Mouse (Mus musculus): ENCODE results near the gene Treml1.
"Not testable (repeated sequence)": the region's sequence is repeated elsewhere in the genome, so short reads cannot be mapped to it uniquely, and the experiment has no call there.

Gene Treml1

GRCm38 (mm10) chr17:48359616-48360015, at the start of gene Treml1:
Gene Treml1, plus strand, starts transcription at chr17:48359916.
- no peak for DNase-seq (ENCODE audit: extremely low read depth, insufficient read length, low spot score)

DNA sequence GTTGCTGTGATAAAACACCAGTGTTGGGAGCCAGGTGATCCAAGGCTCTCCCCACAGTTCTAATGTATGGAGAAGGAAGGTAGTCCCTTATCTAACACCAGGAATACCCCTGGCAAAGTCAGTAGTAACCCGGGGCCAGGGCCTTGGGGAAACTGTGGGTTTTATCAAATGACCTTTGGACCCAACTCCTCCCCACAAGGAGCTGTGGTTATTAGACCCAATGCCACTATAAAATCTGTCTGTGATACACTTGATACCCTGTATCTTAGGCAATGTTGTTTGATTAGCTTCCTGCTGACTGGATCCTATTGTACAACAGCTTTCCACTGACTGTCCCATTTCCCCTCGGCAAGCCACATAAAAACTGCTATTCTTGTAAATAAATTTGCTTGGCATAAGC, 47.6 kb upstream of the Treml1 start:
- DNase-seq (ENCODE audit: extremely low read depth, insufficient read length, low spot score): no peak

DNA sequence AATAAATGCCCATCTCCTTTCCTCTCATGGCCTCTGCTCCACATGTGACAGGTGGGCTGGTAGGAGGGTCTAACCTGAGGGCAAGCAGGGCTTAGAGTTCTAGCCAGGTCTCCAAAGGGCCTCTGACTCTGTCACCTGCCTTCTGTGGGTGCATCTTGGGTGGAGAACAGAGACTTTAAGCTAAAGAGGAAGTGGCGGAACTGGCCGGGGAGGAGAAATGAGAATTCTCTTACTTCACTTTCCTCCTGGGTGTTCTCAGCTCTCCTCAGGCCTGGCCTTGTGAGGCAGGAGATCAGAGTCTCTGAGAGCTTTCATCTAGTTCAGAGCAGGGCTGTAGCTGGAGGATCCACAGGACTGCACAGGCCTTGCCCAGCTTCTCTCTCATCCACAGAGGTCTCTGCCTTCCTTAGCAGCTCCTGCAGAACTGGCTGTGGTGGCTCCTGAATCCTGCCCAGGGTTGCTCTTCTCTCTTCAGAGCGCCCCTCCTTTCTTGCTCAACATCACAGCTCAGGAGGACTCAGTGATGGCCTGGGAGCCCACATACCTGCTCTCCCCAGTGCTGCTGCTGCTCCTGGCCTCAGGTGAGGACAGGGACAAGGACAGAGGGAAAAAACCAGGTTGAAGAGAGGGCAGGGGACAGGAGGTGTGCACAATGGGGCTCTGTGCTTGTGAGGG, 43.7 kb upstream of the Treml1 start, which contains the start of gene B430306N03Rik:
Gene B430306N03Rik (plus strand): TSS at position 237 of the 675 bp plus-strand sequence.
- not testable (repeated sequence) for DNase-seq (ENCODE audit: extremely low read depth, insufficient read length, low spot score)

- no peak for DNase-seq (ENCODE audit: extremely low read depth, insufficient read length, low spot score)
These were observed 41.0 kb upstream of the Treml1 start for GRCm38 (mm10) chr17:48318686-48319085.

DNA sequence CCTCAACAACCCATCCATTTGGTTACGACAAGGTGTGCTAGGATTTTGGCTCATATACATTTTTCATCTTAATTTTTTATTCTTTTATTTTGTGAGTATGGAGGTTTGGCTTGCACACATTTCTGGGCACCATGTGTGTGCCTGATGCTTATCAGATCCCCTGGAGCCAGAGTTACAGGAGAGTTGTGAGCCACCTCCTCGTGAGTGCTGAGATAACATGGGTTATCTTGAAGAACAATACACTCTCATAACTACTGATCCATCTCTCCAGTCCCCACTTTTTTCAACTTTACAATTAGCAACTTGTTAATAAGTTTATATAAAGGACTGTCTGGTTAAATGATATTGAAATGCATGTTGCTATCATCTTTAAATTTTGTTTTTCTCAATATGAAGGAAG, 38.4 kb upstream of the Treml1 start:
- no peak for DNase-seq (ENCODE audit: extremely low read depth, insufficient read length, low spot score)

- DNase-seq (ENCODE audit: extremely low read depth, insufficient read length, low spot score): no peak
These were observed 36.5 kb upstream of the Treml1 start for GRCm38 (mm10) chr17:48323236-48323635.

GRCm38 (mm10) chr17:48324258-48324657, 35.5 kb upstream of the Treml1 start:
- DNase-seq (ENCODE audit: extremely low read depth, insufficient read length, low spot score): no peak

- no peak for DNase-seq (ENCODE audit: extremely low read depth, insufficient read length, low spot score)
These were observed 34.6 kb upstream of the Treml1 start for GRCm38 (mm10) chr17:48325093-48325492.

- no peak for DNase-seq (ENCODE audit: extremely low read depth, insufficient read length, low spot score)
These were observed 34.1 kb upstream of the Treml1 start for GRCm38 (mm10) chr17:48325638-48326037.

GRCm38 (mm10) chr17:48326656-48327055, 33.1 kb upstream of the Treml1 start:
- no peak for DNase-seq (ENCODE audit: extremely low read depth, insufficient read length, low spot score)

DNA sequence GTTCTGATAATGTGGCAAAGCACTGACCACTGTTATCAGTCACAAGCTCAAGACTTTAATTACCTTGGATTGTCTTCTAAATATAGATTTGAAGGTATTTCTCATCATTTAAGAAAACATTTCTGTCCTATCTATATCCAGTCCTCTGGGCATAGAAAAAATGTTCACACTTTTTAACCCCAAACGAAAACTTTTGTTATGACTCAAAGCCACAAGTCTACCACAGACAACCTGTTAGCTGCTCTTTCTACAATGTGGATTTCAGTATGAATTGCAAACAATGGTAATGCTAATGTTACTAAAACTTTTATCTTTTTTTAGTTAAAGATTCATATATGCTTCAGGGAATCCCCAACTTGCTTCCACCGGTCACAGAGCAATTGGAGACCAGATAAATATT, 27.2 kb upstream of the Treml1 start:
- DNase-seq (ENCODE audit: extremely low read depth, insufficient read length, low spot score): no peak

- DNase-seq (ENCODE audit: extremely low read depth, insufficient read length, low spot score): no peak
These were observed 25.5 kb upstream of the Treml1 start for GRCm38 (mm10) chr17:48334186-48334585.

DNA sequence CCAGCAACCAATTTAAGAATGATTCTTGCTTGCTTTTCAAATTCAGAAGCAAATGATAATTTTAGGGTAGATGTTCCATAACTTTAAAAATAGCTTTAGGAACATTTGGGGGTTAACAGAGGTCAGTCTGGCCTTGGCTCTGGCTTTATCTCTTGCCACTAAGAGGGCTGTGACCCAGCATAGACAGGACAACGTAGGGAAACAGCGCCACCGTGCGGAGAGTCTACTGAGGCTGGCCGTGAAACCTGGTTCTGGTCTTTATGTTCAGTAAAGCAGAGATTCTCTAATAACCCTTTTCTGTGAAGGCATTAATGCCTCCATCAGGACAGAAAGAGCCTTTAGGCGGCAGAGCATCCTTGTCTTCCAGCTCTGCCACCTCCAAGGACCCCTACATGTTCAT, 22.9 kb upstream of the Treml1 start:
- DNase-seq (ENCODE audit: extremely low read depth, insufficient read length, low spot score): peak; percentile 21

DNA sequence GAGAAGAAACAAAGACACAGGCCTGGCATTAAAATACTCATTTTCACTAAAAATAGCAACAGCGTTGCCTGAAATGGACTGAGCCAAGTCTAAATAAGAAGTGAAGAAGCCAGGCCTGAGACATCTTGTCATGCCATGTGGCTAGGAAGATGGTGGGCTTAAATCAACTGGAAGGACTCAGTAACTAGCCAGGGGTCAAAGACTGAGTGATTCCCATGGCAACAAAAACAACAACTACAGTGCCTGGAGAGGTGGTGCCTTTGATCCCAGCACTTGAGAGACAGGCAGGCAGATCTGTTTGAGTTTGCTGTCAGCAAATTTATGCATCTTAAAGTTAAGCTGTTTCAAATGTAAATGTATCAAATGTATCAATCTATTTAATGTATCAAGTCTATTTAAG, 19.4 kb upstream of the Treml1 start:
- DNase-seq (ENCODE audit: extremely low read depth, insufficient read length, low spot score): no peak

DNA sequence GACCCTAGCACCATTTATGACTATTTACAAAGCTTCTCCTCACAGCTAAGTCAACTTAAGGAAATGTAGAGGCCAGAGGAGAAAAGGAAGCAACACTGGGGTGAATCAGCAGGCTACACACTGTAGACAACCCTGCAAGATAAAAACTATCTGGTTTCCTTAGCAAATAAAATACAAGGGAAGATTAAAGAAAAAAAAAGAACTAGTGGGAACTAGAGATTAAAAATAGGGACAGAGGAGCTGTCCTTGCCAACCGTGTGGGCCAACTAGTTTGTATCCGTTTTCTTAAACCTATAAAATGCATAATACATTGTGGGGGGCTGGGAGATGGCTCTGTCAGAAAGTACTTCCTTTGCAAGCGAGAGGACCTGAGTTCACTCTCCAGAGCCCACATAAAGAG, 17.8 kb upstream of the Treml1 start:
- no peak for DNase-seq (ENCODE audit: extremely low read depth, insufficient read length, low spot score)

GRCm38 (mm10) chr17:48343065-48343464, 16.7 kb upstream of the Treml1 start:
- no peak for DNase-seq (ENCODE audit: extremely low read depth, insufficient read length, low spot score)

- DNase-seq (ENCODE audit: extremely low read depth, insufficient read length, low spot score): no peak
These were observed 13.9 kb upstream of the Treml1 start for GRCm38 (mm10) chr17:48345824-48346223.

- peak; percentile 60 for DNase-seq (ENCODE audit: extremely low read depth, insufficient read length, low spot score)
These were observed 13.5 kb upstream of the Treml1 start, which contains the start of gene Trem2 for GRCm38 (mm10) chr17:48346231-48346630. Gene Trem2, plus strand, starts transcription at chr17:48346401.

GRCm38 (mm10) chr17:48346834-48347233, 12.9 kb upstream of the Treml1 start:
- DNase-seq (ENCODE audit: extremely low read depth, insufficient read length, low spot score): no peak

DNA sequence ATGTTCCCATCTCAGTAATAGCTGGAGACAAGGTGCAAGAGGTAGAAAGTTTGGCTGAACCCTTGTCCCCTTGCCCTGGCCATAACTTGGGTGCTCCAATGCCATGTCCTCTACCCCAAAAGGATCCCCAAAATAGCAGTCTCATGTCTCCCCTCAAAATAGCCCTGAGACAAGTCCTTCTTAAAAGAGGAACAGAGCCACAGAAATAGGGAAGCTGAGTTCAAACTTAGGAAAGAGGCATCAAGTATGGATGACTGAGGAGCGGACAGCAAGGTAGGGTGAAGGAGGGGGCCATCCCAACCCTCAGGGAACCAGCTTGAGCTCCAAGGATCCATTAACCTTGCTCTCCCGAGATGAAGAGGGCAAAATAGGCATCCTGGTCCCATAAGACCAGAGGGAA, 12.4 kb upstream of the Treml1 start:
- no peak for DNase-seq (ENCODE audit: extremely low read depth, insufficient read length, low spot score)

DNA sequence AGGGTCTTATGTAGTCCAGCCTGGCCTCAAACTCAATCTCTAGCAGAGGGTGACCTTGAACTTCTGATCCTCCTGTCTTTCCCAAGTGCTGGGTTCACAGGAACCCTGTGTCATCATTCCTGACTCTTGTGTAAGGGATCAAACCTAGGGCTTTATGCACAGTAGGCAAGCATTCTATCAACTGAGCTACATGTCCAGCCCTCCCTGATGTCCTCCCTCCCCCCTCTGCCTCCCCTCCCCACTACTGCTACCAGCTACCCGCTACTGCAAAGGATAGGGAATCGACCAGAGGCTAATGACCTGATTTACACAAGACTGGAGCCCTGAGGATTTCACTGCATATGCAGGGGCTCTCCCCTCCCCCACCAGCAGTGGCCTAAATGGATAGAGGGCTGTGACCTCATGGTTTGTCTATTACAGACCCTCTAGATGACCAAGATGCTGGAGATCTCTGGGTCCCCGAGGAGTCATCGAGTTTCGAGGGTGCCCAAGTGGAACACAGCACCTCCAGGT, 9.0 kb upstream of the Treml1 start:
- no peak for DNase-seq (ENCODE audit: extremely low read depth, insufficient read length, low spot score)

GRCm38 (mm10) chr17:48352976-48353375, 6.7 kb upstream of the Treml1 start:
- DNase-seq (ENCODE audit: extremely low read depth, insufficient read length, low spot score): not testable (repeated sequence)

DNA sequence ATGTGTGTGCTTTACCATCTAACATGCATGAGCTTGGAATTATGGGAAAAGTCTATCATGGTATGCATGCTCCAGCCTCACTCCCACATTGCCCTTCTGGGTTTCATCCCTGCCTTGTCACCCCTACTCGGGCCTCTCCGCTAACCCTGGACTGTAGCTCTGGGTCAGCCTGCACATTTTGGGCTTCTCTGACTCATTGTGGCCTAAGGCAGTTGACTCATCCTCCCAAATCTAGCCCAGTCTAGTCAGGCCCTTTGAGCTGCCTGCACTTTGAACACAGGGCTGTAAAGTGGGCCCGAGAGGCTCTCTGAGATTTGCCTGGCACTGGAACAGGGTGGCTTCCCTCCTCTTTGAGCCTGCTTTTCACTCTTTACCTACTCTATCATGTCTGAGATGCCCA, 3.9 kb upstream of the Treml1 start:
- DNase-seq (ENCODE audit: extremely low read depth, insufficient read length, low spot score): peak; percentile 83

Data from 3134 (cell line).